Mouse (Mus musculus): ENCODE results near the gene Slc22a20. TPM values are rescaled to one million over a fixed set of nuclear protein-coding genes. Genes with fewer than 3 reads are reported as not detected.

The Slc22a20 gene
- polyA plus RNA-seq, 1 experiment from 2014 or later, result not detected

- WGBS, result 77% methylated on average over 5 of the region's 5 CpGs
- no peak overlapping the region for H3K4me3 ChIP-seq
- H3K27ac ChIP-seq, result 0 out of 2 replicates have a peak overlapping the region, but pooled peaks have one; percentile 25
- H3K36me3 ChIP-seq (ENCODE audit: poor library complexity, severe bottlenecking), result no peaks in the 10 kb centered on the region
- peaks cover 13% of the 10 kb centered on the region for H3K4me1 ChIP-seq
- no peaks in the 10 kb centered on the region for H3K27me3 ChIP-seq
- ATAC-seq, result no peak
- H3K9me3 ChIP-seq (replicated peaks), result no peaks in the 10 kb centered on the region
- H3K9ac ChIP-seq, result peak overlapping the region; percentile 58; the same call in 1 of the 2 replicates
- no peak overlapping the region; the same call in 1 of the 2 replicates for H3K4me2 ChIP-seq
Measured at GRCm38 (mm10) chr19:5988027-5988814, 2.3 kb upstream of the Slc22a20 start.

GRCm38 (mm10) chr19:5980477-5980876 lies 5.5 kb downstream of the Slc22a20 start:
- H3K4me1 ChIP-seq, result no peaks in the 10 kb centered on the region
- no peaks in the 10 kb centered on the region for H3K9me3 ChIP-seq (replicated peaks)
- no peak overlapping the region for H3K9ac ChIP-seq
- no peak overlapping the region for H3K27ac ChIP-seq
- no peaks in the 10 kb centered on the region for H3K27me3 ChIP-seq
- no peak overlapping the region for H3K4me3 ChIP-seq
- H3K36me3 ChIP-seq (ENCODE audit: poor library complexity, severe bottlenecking), result no peaks in the 10 kb centered on the region
- no peak overlapping the region for H3K4me2 ChIP-seq
- 87% methylated on average over 9 of the region's 9 CpGs for WGBS
- ATAC-seq, result no peak

- no peak overlapping the region for H3K4me3 ChIP-seq
- ATAC-seq, result no peak
- H3K27me3 ChIP-seq, result no peaks in the 10 kb centered on the region
- H3K9ac ChIP-seq, result no peak overlapping the region
- no peaks in the 10 kb centered on the region for H3K9me3 ChIP-seq (replicated peaks)
- no peaks in the 10 kb centered on the region for H3K4me1 ChIP-seq
- H3K27ac ChIP-seq, result no peak overlapping the region
- 83% methylated on average over 3 of the region's 3 CpGs for WGBS
- H3K4me2 ChIP-seq, result no peak overlapping the region
- no peaks in the 10 kb centered on the region for H3K36me3 ChIP-seq (ENCODE audit: poor library complexity, severe bottlenecking)
Measured at GRCm38 (mm10) chr19:5977717-5978116, 8.2 kb downstream of the Slc22a20 start.

- Histone ChIP-seq H3K27ac (no peak overlapping the region), H3K4me3 (no peak overlapping the region), H3K4me1 (no peaks in the 10 kb centered on the region), H3K9ac (no peak overlapping the region), H3K4me2 (no peak overlapping the region), H3K27me3 (0 out of 2 replicates have a peak, but pooled peaks cover 3% of the 10 kb centered on the region), H3K36me3 (ENCODE audit: poor library complexity, severe bottlenecking) (no peaks in the 10 kb centered on the region), H3K9me3 (replicated peaks) (no peaks in the 10 kb centered on the region)
- ATAC-seq, result peak; percentile 76; the same call in 1 of the 2 replicates
- WGBS, result 61% methylated on average over 4 of the region's 4 CpGs
Measured at GRCm38 (mm10) chr19:5975676-5976075, 10.3 kb downstream of the Slc22a20 start.

GRCm38 (mm10) chr19:5975112-5975511 lies 10.8 kb downstream of the Slc22a20 start:
- H3K36me3 ChIP-seq (ENCODE audit: poor library complexity, severe bottlenecking), result no peaks in the 10 kb centered on the region
- no peak; the same call in 1 of the 2 replicates for ATAC-seq
- no peaks in the 10 kb centered on the region for H3K4me1 ChIP-seq
- H3K9me3 ChIP-seq (replicated peaks), result no peaks in the 10 kb centered on the region
- 0 out of 2 replicates have a peak, but pooled peaks cover 3% of the 10 kb centered on the region for H3K27me3 ChIP-seq
- no peak overlapping the region for H3K4me3 ChIP-seq
- H3K4me2 ChIP-seq, result no peak overlapping the region
- no peak overlapping the region for H3K9ac ChIP-seq
- H3K27ac ChIP-seq, result no peak overlapping the region
- WGBS, result 77% methylated on average over 4 of the region's 4 CpGs

- 0 out of 2 replicates have a peak, but pooled peaks cover 3% of the 10 kb centered on the region for H3K27me3 ChIP-seq
- H3K9ac ChIP-seq, result no peak overlapping the region
- no peak overlapping the region for H3K27ac ChIP-seq
- H3K4me2 ChIP-seq, result no peak overlapping the region
- no peaks in the 10 kb centered on the region for H3K36me3 ChIP-seq (ENCODE audit: poor library complexity, severe bottlenecking)
- H3K9me3 ChIP-seq (replicated peaks), result no peaks in the 10 kb centered on the region
- peaks cover 17% of the 10 kb centered on the region for H3K4me1 ChIP-seq
- WGBS, result 92% methylated on average over 10 of the region's 10 CpGs
- H3K4me3 ChIP-seq, result no peak overlapping the region
- no peak for ATAC-seq
Measured at GRCm38 (mm10) chr19:5967664-5968063, 18.3 kb downstream of the Slc22a20 start.

- no peaks in the 10 kb centered on the region for H3K36me3 ChIP-seq (ENCODE audit: poor library complexity, severe bottlenecking)
- no peak for ATAC-seq
- H3K9me3 ChIP-seq (replicated peaks), result no peaks in the 10 kb centered on the region
- no peak overlapping the region for H3K9ac ChIP-seq
- no peak overlapping the region for H3K4me3 ChIP-seq
- peaks cover 25% of the 10 kb centered on the region for H3K4me1 ChIP-seq
- H3K27ac ChIP-seq, result no peak overlapping the region
- H3K4me2 ChIP-seq, result no peak overlapping the region
- WGBS, result 75% methylated on average over 6 of the region's 6 CpGs
- H3K27me3 ChIP-seq, result 0 out of 2 replicates have a peak, but pooled peaks cover 3% of the 10 kb centered on the region
Measured at GRCm38 (mm10) chr19:5966786-5967185, 19.2 kb downstream of the Slc22a20 start.

GRCm38 (mm10) chr19:5965910-5966309 lies 20.0 kb downstream of the Slc22a20 start:
- no peak overlapping the region for H3K4me3 ChIP-seq
- H3K36me3 ChIP-seq (ENCODE audit: poor library complexity, severe bottlenecking), result peaks cover 4% of the 10 kb centered on the region; the same call in 1 of the 2 replicates
- no peaks in the 10 kb centered on the region for H3K27me3 ChIP-seq
- no peak overlapping the region for H3K4me2 ChIP-seq
- H3K27ac ChIP-seq, result no peak overlapping the region
- peaks cover 31% of the 10 kb centered on the region for H3K4me1 ChIP-seq
- H3K9ac ChIP-seq, result no peak overlapping the region
- H3K9me3 ChIP-seq (replicated peaks), result no peaks in the 10 kb centered on the region
- ATAC-seq, result no peak
- 96% methylated on average over 2 of the region's 2 CpGs for WGBS

- peaks cover 8% of the 10 kb centered on the region; the same call in 1 of the 2 replicates for H3K36me3 ChIP-seq (ENCODE audit: poor library complexity, severe bottlenecking)
- H3K9ac ChIP-seq, result no peak overlapping the region
- no peak overlapping the region for H3K27ac ChIP-seq
- H3K4me3 ChIP-seq, result no peak overlapping the region
- H3K9me3 ChIP-seq (replicated peaks), result no peaks in the 10 kb centered on the region
- peaks cover 31% of the 10 kb centered on the region for H3K4me1 ChIP-seq
- H3K4me2 ChIP-seq, result no peak overlapping the region
- H3K27me3 ChIP-seq, result no peaks in the 10 kb centered on the region
- 12% methylated on average over 4 of the region's 4 CpGs for WGBS
- ATAC-seq, result no peak
Measured at GRCm38 (mm10) chr19:5965280-5965679, 20.7 kb downstream of the Slc22a20 start.

- Histone ChIP-seq H3K4me2 (peak overlapping the region; percentile 91), H3K27me3 (no peaks in the 10 kb centered on the region), H3K4me3 (peak overlapping the region; percentile 72), H3K27ac (no peak overlapping the region), H3K4me1 (peaks cover 31% of the 10 kb centered on the region), H3K9ac (peak overlapping the region; percentile 82; the same call in 1 of the 2 replicates), H3K9me3 (replicated peaks) (no peaks in the 10 kb centered on the region), H3K36me3 (ENCODE audit: poor library complexity, severe bottlenecking) (peaks cover 9% of the 10 kb centered on the region; the same call in 1 of the 2 replicates)
- 80% methylated on average over 2 of the region's 2 CpGs for WGBS
- ATAC-seq, result no peak
Measured at GRCm38 (mm10) chr19:5964804-5965203, 21.1 kb downstream of the Slc22a20 start.

GRCm38 (mm10) chr19:5963883-5964562 lies 21.9 kb downstream of the Slc22a20 start, which contains the start of gene Pola2:
TSS of gene Pola2 (minus strand) at chr19:5964202.
- peak within 1 kb of the TSS; percentile 91 for H3K4me2 ChIP-seq
- H3K4me1 ChIP-seq, result peaks cover 31% of the 10 kb centered on the region
- peak; percentile 95 for ATAC-seq
- H3K4me3 ChIP-seq, result peak within 1 kb of the TSS; percentile 72
- no peaks in the 10 kb centered on the region for H3K27me3 ChIP-seq
- peaks cover 15% of the 10 kb centered on the region for H3K36me3 ChIP-seq (ENCODE audit: poor library complexity, severe bottlenecking)
- under 1% methylated on average over 50 of the region's 50 CpGs for WGBS
- H3K9me3 ChIP-seq (replicated peaks), result no peaks in the 10 kb centered on the region
- H3K27ac ChIP-seq, result peak within 1 kb of the TSS; percentile 51; the same call in 1 of the 2 replicates
- peak within 1 kb of the TSS; percentile 82 for H3K9ac ChIP-seq

- peaks cover 31% of the 10 kb centered on the region for H3K4me1 ChIP-seq
- WGBS, result 19% methylated on average over 1 of the region's 1 CpGs
- H3K36me3 ChIP-seq (ENCODE audit: poor library complexity, severe bottlenecking), result peaks cover 28% of the 10 kb centered on the region
- peak overlapping the region; percentile 82 for H3K9ac ChIP-seq
- peak overlapping the region; percentile 91 for H3K4me2 ChIP-seq
- H3K4me3 ChIP-seq, result peak overlapping the region; percentile 72
- no peak overlapping the region for H3K27ac ChIP-seq
- H3K9me3 ChIP-seq (replicated peaks), result no peaks in the 10 kb centered on the region
- no peaks in the 10 kb centered on the region for H3K27me3 ChIP-seq
- no peak for ATAC-seq
Measured at GRCm38 (mm10) chr19:5962651-5963050, 23.3 kb downstream of the Slc22a20 start.
